Comparison of ENCODE assay signal across 10 mouse cellular contexts in the genomic region with DNA sequence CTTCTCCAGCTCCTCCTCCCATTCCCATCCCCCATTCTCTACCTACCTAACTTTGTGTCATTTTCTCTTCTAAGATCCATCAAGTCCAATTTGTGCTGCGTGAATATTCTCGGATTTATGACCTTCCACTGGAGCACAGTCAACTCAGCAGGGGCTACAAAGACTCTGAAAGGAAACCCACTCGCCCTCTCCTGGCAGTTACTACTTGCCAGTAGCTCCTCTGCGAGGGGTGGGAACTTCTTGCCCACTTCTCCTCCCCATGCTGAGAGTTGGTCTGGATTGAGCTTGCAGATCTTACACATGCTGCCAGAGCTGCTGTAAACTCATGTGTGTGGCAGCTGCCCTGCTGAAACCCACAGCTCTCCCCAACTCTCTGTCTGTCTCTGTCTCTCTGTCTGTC. TPM values are rescaled to one million over a fixed set of nuclear protein-coding genes. Genes with fewer than 3 reads are reported as not detected.
DNase-seq lines count a peak whose midpoint lies in the region; ATAC-seq lines count a peak whose summit lies in the region.
"Had no signal": no experiment of that assay in that cellular context is flagged by ENCODE, and none has a peak within 500 bp of the region (broad histone marks: within the 10 kb centered on the region; RNA-seq: fewer than 3 reads in every experiment).

No protein-coding gene starts in this region.

- no peak for ATAC-seq in liver, embryonic 13.5 days (ENCODE audit: low read depth)

- DNase-seq in embryo, embryonic 10.5 days (ENCODE audit: low spot score): peak; percentile 12
- no peak for DNase-seq in embryo, embryonic 9.5 days (ENCODE audit: extremely low spot score)
- no peak for DNase-seq in liver, embryonic 13.5 days
- no peak for DNase-seq in liver
- DNase-seq in mesoderm, embryonic 11.5 days (ENCODE audit: low read depth, low spot score): peak; percentile 15
- no peak for DNase-seq in thymus, postnatal 14 days
- DNase-seq in testis, postnatal 14 days (ENCODE audit: low spot score): no peak
- no peak for DNase-seq in kidney, postnatal 25 days
- DNase-seq: adrenal gland, postnatal 25 days had no signal

- no peak overlapping the region for H3K27ac ChIP-seq in liver, embryonic 13.5 days

- peak overlapping the region; percentile 25; the same call in 1 of the 2 replicates for H3K4me2 ChIP-seq in liver, embryonic 13.5 days
- H3K4me2 ChIP-seq: hindbrain, embryonic 15.5 days had no signal

- no peak overlapping the region for H3K9ac ChIP-seq in liver, embryonic 13.5 days
- H3K9ac ChIP-seq: hindbrain, embryonic 15.5 days had no signal

- H3K4me1 ChIP-seq in liver, embryonic 13.5 days (replicated peaks): peaks cover 19% of the 10 kb centered on the region

- H3K27me3 ChIP-seq in liver, embryonic 13.5 days: no peaks in the 10 kb centered on the region
- H3K27me3 ChIP-seq: hindbrain, embryonic 15.5 days had no signal

- WGBS in liver, embryonic 13.5 days (ENCODE audit: insufficient replicate concordance): 47% methylated on average over 4 of the region's 4 CpGs

- no peaks in the 10 kb centered on the region for H3K9me3 ChIP-seq in liver, embryonic 13.5 days (replicated peaks)
- H3K9me3 ChIP-seq: hindbrain, embryonic 15.5 days had no signal

- no peaks in the 10 kb centered on the region for H3K36me3 ChIP-seq in liver, embryonic 13.5 days
- H3K36me3 ChIP-seq: hindbrain, embryonic 15.5 days had no signal

- no peak overlapping the region for H3K4me3 ChIP-seq in liver, embryonic 13.5 days (replicated peaks)
- H3K4me3 ChIP-seq: hindbrain, embryonic 15.5 days had no signal

RNA-seq across cellular contexts. Expression of a gene that starts 57.1 kb away (rescaled TPM):
- 42.4 and 45.1 TPM in 2 replicates for polyA plus RNA-seq in liver, embryonic 13.5 days (2015; fragmentation: Nextera tagmentation; extraction: Ambion mirVana)

Comparison
In these comparisons a context has a peak if more than half of its experiments do, and no peak if none do; other contexts are left out.
1. DNase-seq: peak in embryo, embryonic 10.5 days (single experiment) and mesoderm, embryonic 11.5 days (single experiment); none in embryo, embryonic 9.5 days (single experiment), liver, embryonic 13.5 days (single experiment), liver (single experiment), thymus, postnatal 14 days (single experiment), testis, postnatal 14 days (single experiment) and kidney, postnatal 25 days (0 of 2).